Mouse (Mus musculus) brain, embryonic 14.5 days (tissue): ENCODE measurements around the gene Ppp2r5e.

Experiments used
- CTCF ChIP-seq: fragments of 200-500 bp; IDR thresholded peaks from 2 replicates; pipeline ENCODE4 v1.5.1; 2012; ENCODE audit warnings: inconsistent platforms, mild to moderate bottlenecking, moderate library complexity, borderline replicate concordance; ENCODE audit not compliant: insufficient read depth, insufficient read length; ENCODE audit errors: extremely low read depth
- POLR2A ChIP-seq: fragments of 200-500 bp; IDR thresholded peaks from 2 replicates; pipeline ENCODE4 v1.6.1; 2012; ENCODE audit warnings: mild to moderate bottlenecking, inconsistent platforms, borderline replicate concordance; ENCODE audit not compliant: poor library complexity, insufficient read depth, insufficient read length, severe bottlenecking; ENCODE audit errors: extremely low read depth

DNA sequence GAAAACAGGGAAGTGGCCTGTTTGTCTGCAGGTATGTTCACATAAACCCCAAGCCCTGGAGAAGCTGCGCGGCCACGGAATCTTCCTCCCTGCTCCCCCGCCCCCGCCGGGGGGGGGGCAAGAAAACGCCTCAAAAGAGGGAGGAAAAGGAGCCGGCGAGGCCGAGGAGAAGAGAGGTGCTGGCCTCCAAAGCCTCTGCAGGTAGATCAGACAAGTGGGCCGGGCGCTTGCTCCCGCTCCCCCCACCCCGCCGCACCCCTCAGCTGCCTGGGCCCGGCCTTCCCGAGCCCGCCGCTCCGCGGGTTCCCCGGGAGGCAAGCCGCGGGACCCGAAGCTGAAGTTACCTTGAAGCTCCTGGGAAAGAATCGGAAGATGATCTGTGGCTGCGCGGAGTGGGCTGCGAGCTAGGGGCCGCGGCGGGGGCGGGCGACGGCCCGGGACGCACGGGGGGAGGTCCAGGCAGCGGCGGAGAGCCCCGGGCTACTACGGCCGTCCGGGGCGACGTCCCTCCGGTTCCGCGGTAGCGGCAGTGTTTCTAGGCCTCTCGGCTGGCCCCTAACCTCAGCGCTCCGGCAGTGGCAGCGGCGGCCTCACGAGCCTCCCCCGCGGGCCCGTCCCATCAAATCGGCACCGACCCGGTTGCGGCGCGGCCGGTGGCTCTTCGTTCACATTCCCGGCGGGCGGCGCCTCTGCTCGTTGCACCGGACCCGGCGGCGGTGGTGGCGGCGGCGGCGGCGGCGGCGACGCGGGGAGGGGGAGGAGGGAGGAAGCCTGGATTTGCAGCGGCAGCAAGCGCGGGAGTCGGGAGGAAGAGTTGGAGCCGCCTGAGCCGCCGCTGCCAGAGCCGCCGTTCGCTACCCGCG lies 523 bp downstream of the Ppp2r5e start:
- peak; percentile 46; the same call in 1 of the 2 replicates for TF ChIP-seq POLR2A
- no peak for TF ChIP-seq CTCF
